Mouse (Mus musculus) inflammation-experienced regulatory T-cells, adult 6 months (primary cell): Measurements from ENCODE around the gene Asb10. TPM values are rescaled to one million over a fixed set of nuclear protein-coding genes. Genes with fewer than 3 reads are reported as not detected.

Experiments
- ATAC-seq: one replicate; pipeline ENCODE4 v1.8.0; 2017
- polyA plus RNA-seq, 3 experiments: library from polyadenylated mRNA; unstranded; fragments of 100-300 nt; shearing (Covaris generic); gene quantifications; one replicate each; pipeline ENCODE4 v1.2.1; 2017

The Asb10 gene
- polyA plus RNA-seq, 3 experiments from 2014 or later: not detected

- ATAC-seq: no peak
These were observed 54.0 kb downstream of the Asb10 start for GRCm38 (mm10) chr5:24486738-24487137.

- ATAC-seq: peak; percentile 57
These were observed 54.7 kb downstream of the Asb10 start for GRCm38 (mm10) chr5:24486097-24486496.

- ATAC-seq: no peak
These were observed 55.8 kb downstream of the Asb10 start for GRCm38 (mm10) chr5:24484963-24485362.

GRCm38 (mm10) chr5:24483326-24483725 is 57.5 kb downstream of the Asb10 start:
- peak; percentile 75 for ATAC-seq

Other genes with a start within 250 kb of the Asb10 start
- gene Kcnh2, start 189.4 kb downstream of the Asb10 start, polyA plus RNA-seq: under 1 TPM in 2 of 3 experiments, not detected in 1; 0.38 to 0.47 TPM
- gene Nos3, start 176.2 kb downstream of the Asb10 start, polyA plus RNA-seq: under 1 TPM in 2 of 3 experiments, not detected in 1; 0.08 to 0.17 TPM
- gene Atg9b, start 148.8 kb downstream of the Asb10 start, polyA plus RNA-seq: 1 to 10 TPM; 1.1 to 1.7 (median 1.4) TPM
- gene Abcb8, start 147.3 kb downstream of the Asb10 start, polyA plus RNA-seq: 10 to 100 TPM; 15.5 to 26.5 (median 20.9) TPM
- gene Asic3, start 127.6 kb downstream of the Asb10 start, polyA plus RNA-seq: not detected
- 10 to 100 TPM; 47.6 to 66.2 (median 62.8) TPM for gene Cdk5, start 117.4 kb downstream of the Asb10 start, polyA plus RNA-seq
- 10 to 100 TPM; 11.4 to 17.1 (median 12.4) TPM for gene Slc4a2, start 117.1 kb downstream of the Asb10 start, polyA plus RNA-seq
- 10 to 100 TPM; 32.1 to 63.3 (median 63.0) TPM for gene Fastk, start 95.7 kb downstream of the Asb10 start, polyA plus RNA-seq
- gene Tmub1, start 93.1 kb downstream of the Asb10 start, polyA plus RNA-seq: 10 to 100 TPM; 50.9 to 68.9 (median 59.0) TPM
- 1 to 10 TPM; 5.4 to 9.7 (median 7.5) TPM for gene Agap3, start 88.8 kb downstream of the Asb10 start, polyA plus RNA-seq
- gene Gbx1, start 13.8 kb downstream of the Asb10 start, polyA plus RNA-seq: under 1 TPM in 1 of 3 experiments, not detected in 2; 0.16 TPM
- not detected for gene 4931409K22Rik, start 15.8 kb upstream of the Asb10 start, polyA plus RNA-seq
- gene Abcf2, start 36.5 kb upstream of the Asb10 start, polyA plus RNA-seq: 10 to 100 TPM; 52.1 to 67.7 (median 61.3) TPM
- gene Chpf2, start 45.8 kb upstream of the Asb10 start, polyA plus RNA-seq: 10 to 100 TPM in 2 of 3 experiments, 1 to 10 TPM in 1; 8.5 to 12.9 (median 10.0) TPM
- 1 to 10 TPM in 1 of 3 experiments, under 1 TPM in 2; 0.50 to 1.9 (median 0.69) TPM for gene Smarcd3, start 83.4 kb upstream of the Asb10 start, polyA plus RNA-seq
- gene Nub1, start 144.6 kb upstream of the Asb10 start, polyA plus RNA-seq: 10 to 100 TPM; 63.3 to 79.7 (median 76.0) TPM
- under 1 TPM in 2 of 3 experiments, not detected in 1; 0.23 to 0.80 TPM for gene Wdr86, start 189.7 kb upstream of the Asb10 start, polyA plus RNA-seq
- 1 to 10 TPM in 1 of 3 experiments, not detected in 2; 3.2 TPM for gene Crygn, start 217.0 kb upstream of the Asb10 start, polyA plus RNA-seq